Mouse (Mus musculus): Measurements from ENCODE around the gene Stxbp6. TPM values are rescaled to one million over a fixed set of nuclear protein-coding genes. Genes with fewer than 3 reads are reported as not detected.

Gene Stxbp6
- polyA plus RNA-seq, 1 experiment from 2014 or later: 34.1 TPM

- Histone ChIP-seq H3K4me2 (replicated peaks; ENCODE audit: low read depth, low read length) (0 out of 2 replicates have a peak overlapping the region, but pooled peaks have one; percentile 20), H3K9ac (ENCODE audit: low read depth, low read length) (no peak overlapping the region), H3K36me3 (ENCODE audit: control insufficient read depth, insufficient read depth, low read length) (no peaks in the 10 kb centered on the region), H3K4me1 (ENCODE audit: control insufficient read depth, insufficient read depth, low read length) (peaks cover 15% of the 10 kb centered on the region), H3K27ac (ENCODE audit: low read depth, low read length) (no peak overlapping the region), H3K27me3 (ENCODE audit: control insufficient read depth, insufficient read depth, low read length) (no peaks in the 10 kb centered on the region), H3K9me3 (ENCODE audit: control insufficient read depth, low read length) (no peaks in the 10 kb centered on the region), H3K4me3 (ENCODE audit: low read length) (no peak overlapping the region)
- WGBS: 28% methylated on average over 11 of the region's 11 CpGs
- ATAC-seq (ENCODE audit: low FRiP score, low TSS enrichment): peak; percentile 14; the same call in 1 of the 2 replicates
Observed at GRCm38 (mm10) chr12:45067047-45067685, 7.3 kb downstream of the Stxbp6 start.

DNA sequence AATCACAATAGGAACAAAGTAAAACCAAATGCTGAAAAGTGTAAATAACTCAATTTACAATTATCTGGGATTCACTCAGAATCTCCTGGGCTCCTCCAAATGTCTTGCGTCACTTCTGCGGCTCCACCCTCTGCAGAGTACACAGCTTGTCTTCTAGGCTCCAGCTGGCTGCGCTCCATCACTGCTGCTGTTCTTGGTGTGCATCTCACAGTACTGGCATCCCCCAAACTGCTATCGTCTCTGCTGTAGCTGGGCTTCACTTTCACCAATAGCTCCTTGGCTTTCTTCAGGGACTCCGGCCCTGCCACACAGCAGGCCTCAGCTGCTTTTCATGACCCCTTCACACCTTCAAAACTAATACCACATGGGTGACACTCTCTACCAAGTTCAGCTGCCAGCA is 10.9 kb downstream of the Stxbp6 start:
- H3K9ac ChIP-seq (ENCODE audit: low read depth, low read length): no peak overlapping the region
- no peak for ATAC-seq (ENCODE audit: low FRiP score, low TSS enrichment)
- 86% methylated on average over 5 of the region's 5 CpGs for WGBS

GRCm38 (mm10) chr12:45061336-45061735 is 13.2 kb downstream of the Stxbp6 start:
- H3K36me3 ChIP-seq (ENCODE audit: control insufficient read depth, insufficient read depth, low read length): no peaks in the 10 kb centered on the region

More for the DNA sequence above, 10.9 kb downstream of the Stxbp6 start:
- no peak overlapping the region for H3K4me2 ChIP-seq (replicated peaks; ENCODE audit: low read depth, low read length)
- H3K36me3 ChIP-seq (ENCODE audit: control insufficient read depth, insufficient read depth, low read length): no peaks in the 10 kb centered on the region
- no peak overlapping the region for H3K4me3 ChIP-seq (ENCODE audit: low read length)
- no peaks in the 10 kb centered on the region for H3K27me3 ChIP-seq (ENCODE audit: control insufficient read depth, insufficient read depth, low read length)
- H3K27ac ChIP-seq (ENCODE audit: low read depth, low read length): no peak overlapping the region
- H3K9me3 ChIP-seq (ENCODE audit: control insufficient read depth, low read length): no peaks in the 10 kb centered on the region
- peaks cover 11% of the 10 kb centered on the region for H3K4me1 ChIP-seq (ENCODE audit: control insufficient read depth, insufficient read depth, low read length)

GRCm38 (mm10) chr12:45060804-45061203 is 13.7 kb downstream of the Stxbp6 start:
- H3K27me3 ChIP-seq (ENCODE audit: control insufficient read depth, insufficient read depth, low read length): no peaks in the 10 kb centered on the region
- no peak overlapping the region for H3K4me3 ChIP-seq (ENCODE audit: low read length)
- no peaks in the 10 kb centered on the region for H3K36me3 ChIP-seq (ENCODE audit: control insufficient read depth, insufficient read depth, low read length)
- no peaks in the 10 kb centered on the region for H3K4me1 ChIP-seq (ENCODE audit: control insufficient read depth, insufficient read depth, low read length)
- no peak overlapping the region for H3K27ac ChIP-seq (ENCODE audit: low read depth, low read length)
- H3K9ac ChIP-seq (ENCODE audit: low read depth, low read length): no peak overlapping the region
- 87% methylated on average over 6 of the region's 6 CpGs for WGBS
- ATAC-seq (ENCODE audit: low FRiP score, low TSS enrichment): no peak
- no peak overlapping the region for H3K4me2 ChIP-seq (replicated peaks; ENCODE audit: low read depth, low read length)
- no peaks in the 10 kb centered on the region for H3K9me3 ChIP-seq (ENCODE audit: control insufficient read depth, low read length)

More at GRCm38 (mm10) chr12:45061336-45061735, 13.2 kb downstream of the Stxbp6 start:
- ATAC-seq (ENCODE audit: low FRiP score, low TSS enrichment): no peak
- Histone ChIP-seq H3K4me2 (replicated peaks; ENCODE audit: low read depth, low read length) (no peak overlapping the region), H3K4me3 (ENCODE audit: low read length) (no peak overlapping the region), H3K9me3 (ENCODE audit: control insufficient read depth, low read length) (no peaks in the 10 kb centered on the region), H3K4me1 (ENCODE audit: control insufficient read depth, insufficient read depth, low read length) (no peaks in the 10 kb centered on the region), H3K27me3 (ENCODE audit: control insufficient read depth, insufficient read depth, low read length) (no peaks in the 10 kb centered on the region), H3K9ac (ENCODE audit: low read depth, low read length) (no peak overlapping the region), H3K27ac (ENCODE audit: low read depth, low read length) (no peak overlapping the region)
- 68% methylated on average over 5 of the region's 5 CpGs for WGBS

- no peak overlapping the region for H3K4me2 ChIP-seq (replicated peaks; ENCODE audit: low read depth, low read length)
- no peaks in the 10 kb centered on the region for H3K4me1 ChIP-seq (ENCODE audit: control insufficient read depth, insufficient read depth, low read length)
- no peaks in the 10 kb centered on the region for H3K27me3 ChIP-seq (ENCODE audit: control insufficient read depth, insufficient read depth, low read length)
- 67% methylated on average over 3 of the region's 3 CpGs for WGBS
- H3K9ac ChIP-seq (ENCODE audit: low read depth, low read length): no peak overlapping the region
- H3K9me3 ChIP-seq (ENCODE audit: control insufficient read depth, low read length): no peaks in the 10 kb centered on the region
- no peak for ATAC-seq (ENCODE audit: low FRiP score, low TSS enrichment)
- no peak overlapping the region for H3K27ac ChIP-seq (ENCODE audit: low read depth, low read length)
- no peaks in the 10 kb centered on the region for H3K36me3 ChIP-seq (ENCODE audit: control insufficient read depth, insufficient read depth, low read length)
- H3K4me3 ChIP-seq (ENCODE audit: low read length): no peak overlapping the region
Observed at GRCm38 (mm10) chr12:45058007-45058406, 16.5 kb downstream of the Stxbp6 start.

DNA sequence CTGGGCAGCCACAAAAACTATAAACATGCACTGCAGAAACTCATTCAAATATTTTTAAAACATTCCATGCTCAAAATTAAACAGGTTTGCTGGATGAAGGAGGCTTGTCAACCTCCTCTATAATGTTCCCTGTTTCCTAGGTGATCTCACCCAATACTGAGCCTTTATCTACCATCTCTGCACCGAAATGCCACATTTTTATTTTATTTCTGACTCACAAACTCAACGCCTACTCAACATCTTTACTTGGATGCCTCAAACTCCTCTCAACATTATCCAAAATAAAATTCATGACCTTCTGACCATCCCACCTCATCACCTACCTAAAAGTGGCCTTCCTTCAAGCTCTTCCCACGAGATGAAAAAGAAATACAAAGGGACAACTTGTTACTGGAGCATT is 18.1 kb downstream of the Stxbp6 start:
- H3K4me2 ChIP-seq (replicated peaks; ENCODE audit: low read depth, low read length): no peak overlapping the region
- H3K9ac ChIP-seq (ENCODE audit: low read depth, low read length): no peak overlapping the region
- H3K4me1 ChIP-seq (ENCODE audit: control insufficient read depth, insufficient read depth, low read length): no peaks in the 10 kb centered on the region
- H3K27me3 ChIP-seq (ENCODE audit: control insufficient read depth, insufficient read depth, low read length): no peaks in the 10 kb centered on the region
- no peak overlapping the region for H3K27ac ChIP-seq (ENCODE audit: low read depth, low read length)
- no peak for ATAC-seq (ENCODE audit: low FRiP score, low TSS enrichment)
- H3K36me3 ChIP-seq (ENCODE audit: control insufficient read depth, insufficient read depth, low read length): no peaks in the 10 kb centered on the region
- H3K4me3 ChIP-seq (ENCODE audit: low read length): no peak overlapping the region
- WGBS: 70% methylated on average over 3 of the region's 3 CpGs
- H3K9me3 ChIP-seq (ENCODE audit: control insufficient read depth, low read length): no peaks in the 10 kb centered on the region

GRCm38 (mm10) chr12:45053319-45053718 is 21.2 kb downstream of the Stxbp6 start:
- H3K4me3 ChIP-seq (ENCODE audit: low read length): no peak overlapping the region
- H3K4me2 ChIP-seq (replicated peaks; ENCODE audit: low read depth, low read length): no peak overlapping the region
- WGBS: 77% methylated on average over 5 of the region's 5 CpGs
- ATAC-seq (ENCODE audit: low FRiP score, low TSS enrichment): no peak
- H3K36me3 ChIP-seq (ENCODE audit: control insufficient read depth, insufficient read depth, low read length): no peaks in the 10 kb centered on the region
- no peaks in the 10 kb centered on the region for H3K27me3 ChIP-seq (ENCODE audit: control insufficient read depth, insufficient read depth, low read length)
- no peaks in the 10 kb centered on the region for H3K4me1 ChIP-seq (ENCODE audit: control insufficient read depth, insufficient read depth, low read length)
- no peaks in the 10 kb centered on the region for H3K9me3 ChIP-seq (ENCODE audit: control insufficient read depth, low read length)
- H3K27ac ChIP-seq (ENCODE audit: low read depth, low read length): no peak overlapping the region
- no peak overlapping the region for H3K9ac ChIP-seq (ENCODE audit: low read depth, low read length)

DNA sequence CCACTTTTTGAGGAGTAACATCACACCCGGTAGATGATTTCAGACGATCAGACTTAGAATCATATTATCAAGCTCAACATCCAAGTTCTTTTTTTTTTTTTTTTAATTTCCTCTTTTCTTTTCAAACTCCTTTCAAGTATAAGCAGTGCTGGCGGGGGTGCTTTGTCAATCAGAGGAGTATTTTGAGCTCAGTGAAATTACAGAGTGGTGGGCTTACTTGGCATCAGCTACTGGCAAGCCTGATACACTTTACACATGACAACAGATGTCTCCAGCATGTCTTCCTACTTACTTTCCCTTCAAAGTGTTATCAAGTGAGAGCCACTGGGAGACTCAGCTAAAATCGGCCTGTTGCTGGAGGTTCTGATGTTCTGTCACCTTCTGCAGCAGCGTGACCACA is 21.6 kb downstream of the Stxbp6 start:
- no peaks in the 10 kb centered on the region for H3K27me3 ChIP-seq (ENCODE audit: control insufficient read depth, insufficient read depth, low read length)
- no peak overlapping the region for H3K9ac ChIP-seq (ENCODE audit: low read depth, low read length)
- no peak for ATAC-seq (ENCODE audit: low FRiP score, low TSS enrichment)
- no peak overlapping the region for H3K4me2 ChIP-seq (replicated peaks; ENCODE audit: low read depth, low read length)
- no peak overlapping the region for H3K4me3 ChIP-seq (ENCODE audit: low read length)
- no peaks in the 10 kb centered on the region for H3K36me3 ChIP-seq (ENCODE audit: control insufficient read depth, insufficient read depth, low read length)
- H3K27ac ChIP-seq (ENCODE audit: low read depth, low read length): no peak overlapping the region
- 83% methylated on average over 5 of the region's 5 CpGs for WGBS
- H3K4me1 ChIP-seq (ENCODE audit: control insufficient read depth, insufficient read depth, low read length): no peaks in the 10 kb centered on the region
- no peaks in the 10 kb centered on the region for H3K9me3 ChIP-seq (ENCODE audit: control insufficient read depth, low read length)

- WGBS: 48% methylated on average over 9 of the region's 9 CpGs
Observed at GRCm38 (mm10) chr12:45049894-45050293, 24.6 kb downstream of the Stxbp6 start.

More at GRCm38 (mm10) chr12:45049894-45050293, 24.6 kb downstream of the Stxbp6 start:
- no peak overlapping the region for H3K27ac ChIP-seq (ENCODE audit: low read depth, low read length)
- no peak overlapping the region for H3K4me3 ChIP-seq (ENCODE audit: low read length)
- H3K4me1 ChIP-seq (ENCODE audit: control insufficient read depth, insufficient read depth, low read length): peaks cover 5% of the 10 kb centered on the region
- H3K27me3 ChIP-seq (ENCODE audit: control insufficient read depth, insufficient read depth, low read length): no peaks in the 10 kb centered on the region
- no peaks in the 10 kb centered on the region for H3K36me3 ChIP-seq (ENCODE audit: control insufficient read depth, insufficient read depth, low read length)
- no peak for ATAC-seq (ENCODE audit: low FRiP score, low TSS enrichment)
- no peak overlapping the region for H3K9ac ChIP-seq (ENCODE audit: low read depth, low read length)
- no peaks in the 10 kb centered on the region for H3K9me3 ChIP-seq (ENCODE audit: control insufficient read depth, low read length)
- H3K4me2 ChIP-seq (replicated peaks; ENCODE audit: low read depth, low read length): no peak overlapping the region
